Mouse (Mus musculus): ENCODE data around the gene Nckap5. TPM values are rescaled to one million over a fixed set of nuclear protein-coding genes. Genes with fewer than 3 reads are reported as not detected.

Nckap5 gene
- polyA plus RNA-seq, 1 experiment from 2014 or later, result 17.7 TPM

GRCm38 (mm10) chr1:126005672-126006071 is 824.9 kb downstream of the Nckap5 start:
- 0 out of 2 replicates have a peak, but pooled peaks cover 3% of the 10 kb centered on the region for H3K4me1 ChIP-seq (replicated peaks)
- no peak overlapping the region for H3K27ac ChIP-seq
- no peaks in the 10 kb centered on the region for H3K9me3 ChIP-seq
- no peak overlapping the region for H3K4me3 ChIP-seq (replicated peaks)
- no peak overlapping the region for H3K4me2 ChIP-seq (replicated peaks)
- WGBS, result 69% methylated on average over 5 of the region's 5 CpGs
- no peaks in the 10 kb centered on the region for H3K27me3 ChIP-seq
- H3K36me3 ChIP-seq, result no peaks in the 10 kb centered on the region
- no peak overlapping the region for H3K9ac ChIP-seq (replicated peaks)
- ATAC-seq, result no peak

- ATAC-seq, result peak; percentile 75; the same call in 1 of the 2 replicates
- 48% methylated on average over 3 of the region's 3 CpGs for WGBS
- no peaks in the 10 kb centered on the region for H3K36me3 ChIP-seq
- H3K9me3 ChIP-seq, result no peaks in the 10 kb centered on the region
- H3K4me3 ChIP-seq (replicated peaks), result no peak overlapping the region
- H3K4me2 ChIP-seq (replicated peaks), result no peak overlapping the region
- H3K27ac ChIP-seq, result no peak overlapping the region
- peaks cover 11% of the 10 kb centered on the region for H3K4me1 ChIP-seq (replicated peaks)
- H3K9ac ChIP-seq (replicated peaks), result no peak overlapping the region
- no peaks in the 10 kb centered on the region for H3K27me3 ChIP-seq
Measured at GRCm38 (mm10) chr1:125996540-125996939, 834.1 kb downstream of the Nckap5 start.

GRCm38 (mm10) chr1:125987803-125988202 is 842.8 kb downstream of the Nckap5 start:
- H3K9me3 ChIP-seq, result no peaks in the 10 kb centered on the region
- no peak overlapping the region for H3K9ac ChIP-seq (replicated peaks)
- no peaks in the 10 kb centered on the region for H3K36me3 ChIP-seq
- H3K27ac ChIP-seq, result no peak overlapping the region
- H3K4me3 ChIP-seq (replicated peaks), result no peak overlapping the region
- no peak overlapping the region for H3K4me2 ChIP-seq (replicated peaks)
- WGBS, result 92% methylated on average over 3 of the region's 3 CpGs
- no peaks in the 10 kb centered on the region for H3K27me3 ChIP-seq
- no peak for ATAC-seq
- H3K4me1 ChIP-seq (replicated peaks), result no peaks in the 10 kb centered on the region

- H3K4me2 ChIP-seq (replicated peaks), result no peak overlapping the region
- no peaks in the 10 kb centered on the region for H3K36me3 ChIP-seq
- ATAC-seq, result no peak
- H3K4me3 ChIP-seq (replicated peaks), result no peak overlapping the region
- no peak overlapping the region for H3K27ac ChIP-seq
- H3K4me1 ChIP-seq (replicated peaks), result peaks cover 9% of the 10 kb centered on the region; the same call in 1 of the 2 replicates
- no peak overlapping the region for H3K9ac ChIP-seq (replicated peaks)
- WGBS, result 81% methylated on average over 2 of the region's 2 CpGs
- H3K27me3 ChIP-seq, result no peaks in the 10 kb centered on the region
- no peaks in the 10 kb centered on the region for H3K9me3 ChIP-seq
Measured at GRCm38 (mm10) chr1:125984570-125984969, 846.0 kb downstream of the Nckap5 start.

DNA sequence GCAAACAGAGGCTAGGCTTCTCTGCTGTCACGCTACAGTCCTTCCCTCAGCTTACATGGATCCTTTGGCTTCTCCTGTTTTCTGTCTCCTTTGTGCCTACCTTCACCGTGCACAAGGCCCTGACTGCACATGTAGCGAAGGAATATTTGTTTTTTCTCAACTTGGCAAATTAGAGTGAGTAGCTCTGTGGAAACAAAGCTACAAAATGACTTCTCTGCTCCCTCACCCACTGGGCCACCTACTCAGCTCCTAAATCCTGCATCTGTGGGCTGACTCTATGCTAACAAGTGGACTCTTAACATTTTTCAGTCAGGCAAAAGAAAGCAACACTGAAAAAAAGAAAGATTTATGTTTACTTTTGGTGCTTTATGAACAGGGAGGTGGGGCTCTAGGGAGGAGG is 856.0 kb downstream of the Nckap5 start:
- Histone ChIP-seq H3K4me2 (replicated peaks) (no peak overlapping the region), H3K36me3 (no peaks in the 10 kb centered on the region), H3K9ac (replicated peaks) (no peak overlapping the region), H3K27ac (no peak overlapping the region), H3K27me3 (no peaks in the 10 kb centered on the region), H3K4me1 (replicated peaks) (peaks cover 9% of the 10 kb centered on the region), H3K4me3 (replicated peaks) (no peak overlapping the region), H3K9me3 (no peaks in the 10 kb centered on the region)
- no peak for ATAC-seq
- WGBS, result 91% methylated on average over 3 of the region's 3 CpGs

GRCm38 (mm10) chr1:125971933-125972332 is 858.7 kb downstream of the Nckap5 start:
- Histone ChIP-seq H3K4me3 (replicated peaks) (no peak overlapping the region), H3K27ac (no peak overlapping the region), H3K4me1 (replicated peaks) (peaks cover 18% of the 10 kb centered on the region), H3K9me3 (no peaks in the 10 kb centered on the region), H3K36me3 (no peaks in the 10 kb centered on the region), H3K9ac (replicated peaks) (no peak overlapping the region), H3K4me2 (replicated peaks) (no peak overlapping the region), H3K27me3 (no peaks in the 10 kb centered on the region)
- 17% methylated on average over 6 of the region's 6 CpGs for WGBS
- no peak for ATAC-seq

- Histone ChIP-seq H3K9ac (replicated peaks) (no peak overlapping the region), H3K36me3 (no peaks in the 10 kb centered on the region), H3K4me1 (replicated peaks) (peaks cover 18% of the 10 kb centered on the region), H3K4me3 (replicated peaks) (no peak overlapping the region), H3K9me3 (no peaks in the 10 kb centered on the region), H3K4me2 (replicated peaks) (no peak overlapping the region), H3K27me3 (no peaks in the 10 kb centered on the region), H3K27ac (no peak overlapping the region)
- ATAC-seq, result no peak; the same call in 1 of the 2 replicates
- 85% methylated on average over 6 of the region's 6 CpGs for WGBS
Measured at GRCm38 (mm10) chr1:125967671-125968070, 862.9 kb downstream of the Nckap5 start.

- H3K36me3 ChIP-seq, result no peaks in the 10 kb centered on the region
- H3K4me3 ChIP-seq (replicated peaks), result no peak overlapping the region
- 88% methylated on average over 3 of the region's 3 CpGs for WGBS
- no peaks in the 10 kb centered on the region for H3K27me3 ChIP-seq
- no peak overlapping the region for H3K9ac ChIP-seq (replicated peaks)
- H3K9me3 ChIP-seq, result no peaks in the 10 kb centered on the region
- H3K27ac ChIP-seq, result no peak overlapping the region
- H3K4me1 ChIP-seq (replicated peaks), result 0 out of 2 replicates have a peak, but pooled peaks cover 2% of the 10 kb centered on the region
- H3K4me2 ChIP-seq (replicated peaks), result no peak overlapping the region
- no peak for ATAC-seq
Measured at GRCm38 (mm10) chr1:125951026-125951425, 879.6 kb downstream of the Nckap5 start.

DNA sequence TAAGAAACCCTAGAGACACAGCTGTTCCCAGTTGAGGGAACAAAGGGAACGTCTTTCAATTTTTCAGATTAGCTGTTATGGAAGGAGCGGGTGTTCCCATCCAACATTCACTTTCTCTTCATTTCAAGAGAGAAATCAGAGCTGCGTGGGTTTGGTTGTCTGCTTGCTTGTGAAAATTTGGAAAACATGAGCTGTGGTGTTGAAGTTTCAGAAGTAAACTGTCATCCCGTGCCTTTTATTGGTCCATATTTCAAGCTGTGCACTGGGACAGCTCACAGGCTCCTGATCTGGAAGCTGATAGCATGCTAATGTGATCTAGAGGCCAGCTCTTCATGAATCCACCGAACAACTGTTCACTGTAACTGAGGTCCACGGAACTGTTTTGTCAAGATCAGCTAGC is 881.5 kb downstream of the Nckap5 start:
- ATAC-seq, result no peak
- 0 out of 2 replicates have a peak, but pooled peaks cover 2% of the 10 kb centered on the region for H3K4me1 ChIP-seq (replicated peaks)
- H3K27ac ChIP-seq, result no peak overlapping the region
- no peaks in the 10 kb centered on the region for H3K9me3 ChIP-seq
- H3K9ac ChIP-seq (replicated peaks), result no peak overlapping the region
- no peak overlapping the region for H3K4me2 ChIP-seq (replicated peaks)
- 63% methylated on average over 6 of the region's 6 CpGs for WGBS
- H3K4me3 ChIP-seq (replicated peaks), result no peak overlapping the region
- H3K36me3 ChIP-seq, result no peaks in the 10 kb centered on the region
- H3K27me3 ChIP-seq, result no peaks in the 10 kb centered on the region

DNA sequence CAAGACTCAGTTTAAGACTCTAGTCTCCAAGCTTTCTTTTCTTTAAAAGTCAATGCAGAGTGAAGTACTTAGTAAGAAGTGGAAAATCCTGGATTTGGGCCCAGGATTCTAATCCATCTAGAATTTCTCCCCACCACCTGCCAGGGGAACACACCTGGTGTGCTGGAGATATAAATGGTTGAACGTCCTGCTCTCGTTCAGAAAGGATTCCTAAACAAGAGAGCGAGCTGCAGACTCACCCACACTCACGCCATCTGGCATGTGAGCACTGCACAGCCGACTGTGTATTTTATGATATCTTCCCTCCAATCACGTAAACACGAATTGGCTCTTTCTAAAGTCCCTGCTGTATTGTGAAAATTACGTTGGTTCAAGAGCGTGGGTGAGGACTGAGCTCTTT is 885.5 kb downstream of the Nckap5 start:
- 86% methylated on average over 9 of the region's 9 CpGs for WGBS
- H3K9me3 ChIP-seq, result no peaks in the 10 kb centered on the region
- H3K4me3 ChIP-seq (replicated peaks), result no peak overlapping the region
- H3K4me2 ChIP-seq (replicated peaks), result no peak overlapping the region
- H3K9ac ChIP-seq (replicated peaks), result no peak overlapping the region
- ATAC-seq, result no peak
- H3K27me3 ChIP-seq, result no peaks in the 10 kb centered on the region
- no peaks in the 10 kb centered on the region for H3K36me3 ChIP-seq
- no peak overlapping the region for H3K27ac ChIP-seq
- no peaks in the 10 kb centered on the region for H3K4me1 ChIP-seq (replicated peaks)

DNA sequence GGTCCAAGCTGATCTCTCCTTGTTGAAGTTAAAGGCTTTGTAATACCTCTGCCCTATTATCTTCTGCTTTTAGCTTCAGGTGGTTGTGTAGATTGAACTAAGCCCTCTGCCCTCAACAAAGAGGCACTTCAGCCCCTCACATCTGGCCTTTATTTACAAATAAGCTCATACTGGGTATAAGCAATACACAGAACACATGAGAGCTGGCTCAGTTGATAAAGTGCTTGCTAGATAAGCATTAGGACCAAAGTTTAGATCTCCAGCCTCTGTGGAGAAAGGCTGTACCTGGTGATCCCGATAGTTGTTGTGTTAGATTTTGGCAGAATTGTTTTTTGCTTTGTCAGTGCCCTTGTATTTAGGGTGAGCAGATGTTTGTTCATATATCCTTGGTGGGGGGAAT is 887.3 kb downstream of the Nckap5 start:
- WGBS, result 88% methylated on average over 1 of the region's 1 CpGs
- no peak for ATAC-seq
- H3K9ac ChIP-seq (replicated peaks), result no peak overlapping the region

DNA sequence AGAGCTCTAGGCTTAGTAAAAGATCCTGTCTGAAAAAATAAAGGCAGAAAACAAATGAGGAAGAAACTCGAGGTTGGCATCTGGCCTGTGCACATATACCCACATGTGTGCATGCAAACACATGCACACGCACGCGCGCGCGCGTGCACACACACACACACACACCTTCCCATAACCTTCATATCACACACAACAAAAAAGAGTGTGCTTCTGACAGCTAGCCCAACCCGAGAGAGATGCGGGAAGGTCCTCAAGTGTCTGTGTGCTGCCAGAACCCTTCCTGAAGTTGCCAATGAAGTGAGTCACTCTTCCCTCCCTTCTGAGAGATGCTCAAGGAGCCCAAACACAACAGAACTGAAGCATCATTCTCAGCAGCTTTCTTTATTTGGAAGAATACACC is 905.1 kb downstream of the Nckap5 start:
- no peak overlapping the region for H3K27ac ChIP-seq
- no peak for ATAC-seq
- H3K9ac ChIP-seq (replicated peaks), result no peak overlapping the region
- H3K36me3 ChIP-seq, result no peaks in the 10 kb centered on the region
- H3K27me3 ChIP-seq, result no peaks in the 10 kb centered on the region
- no peaks in the 10 kb centered on the region; the same call in 1 of the 2 replicates for H3K9me3 ChIP-seq
- H3K4me2 ChIP-seq (replicated peaks), result no peak overlapping the region
- no peak overlapping the region for H3K4me3 ChIP-seq (replicated peaks)
- WGBS, result 97% methylated on average over 10 of the region's 10 CpGs
- H3K4me1 ChIP-seq (replicated peaks), result no peaks in the 10 kb centered on the region

More for the DNA sequence above, 887.3 kb downstream of the Nckap5 start:
- H3K4me1 ChIP-seq (replicated peaks), result no peaks in the 10 kb centered on the region
- H3K27me3 ChIP-seq, result no peaks in the 10 kb centered on the region
- H3K36me3 ChIP-seq, result no peaks in the 10 kb centered on the region
- no peaks in the 10 kb centered on the region for H3K9me3 ChIP-seq
- no peak overlapping the region for H3K27ac ChIP-seq
- H3K4me3 ChIP-seq (replicated peaks), result no peak overlapping the region
- H3K4me2 ChIP-seq (replicated peaks), result no peak overlapping the region

DNA sequence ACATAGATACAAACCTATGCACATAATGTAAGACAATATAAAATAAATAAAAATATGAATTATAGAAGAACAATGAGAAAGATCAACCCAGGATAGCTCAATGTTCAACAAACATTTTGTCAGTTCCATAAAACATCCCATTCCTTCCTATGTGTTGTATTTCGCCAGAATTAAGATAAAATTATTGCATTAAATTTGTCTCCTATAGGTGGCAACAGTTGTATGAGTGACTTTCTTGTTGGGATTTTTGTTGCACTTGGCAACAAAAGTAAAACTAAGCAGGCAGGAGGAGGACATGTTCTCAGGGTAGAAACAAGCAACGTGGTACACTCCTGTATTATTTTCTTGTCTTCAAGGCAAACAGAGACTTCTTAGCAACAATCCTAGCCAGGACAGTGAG is 907.5 kb downstream of the Nckap5 start:
- 88% methylated on average over 2 of the region's 2 CpGs for WGBS
- no peak for ATAC-seq
- H3K4me1 ChIP-seq (replicated peaks), result no peaks in the 10 kb centered on the region

More for the DNA sequence above, 907.5 kb downstream of the Nckap5 start:
- Histone ChIP-seq H3K4me2 (replicated peaks) (no peak overlapping the region), H3K27ac (no peak overlapping the region), H3K27me3 (no peaks in the 10 kb centered on the region), H3K4me3 (replicated peaks) (no peak overlapping the region), H3K9me3 (no peaks in the 10 kb centered on the region), H3K36me3 (0 out of 2 replicates have a peak, but pooled peaks cover 2% of the 10 kb centered on the region), H3K9ac (replicated peaks) (no peak overlapping the region)
